Mouse (Mus musculus): Measurements from ENCODE around the gene 1700016C15Rik. TPM values are rescaled to one million over a fixed set of nuclear protein-coding genes. Genes with fewer than 3 reads are reported as not detected.

The 1700016C15Rik gene
- polyA plus RNA-seq (2012; ENCODE audit: low replicate concordance), result not detected in 2 replicates

GRCm38 (mm10) chr1:177729043-177730024 lies at the start of gene 1700016C15Rik:
Gene 1700016C15Rik, plus strand, starts transcription at chr1:177729814.

GRCm38 (mm10) chr1:177796193-177796939 lies 66.8 kb downstream of the 1700016C15Rik start, which contains the start of gene Adss:
Gene Adss, minus strand, starts transcription at chr1:177796511.

Other genes starting within 250 kb of the 1700016C15Rik start
- 20.6 and 30.5 TPM in 2 replicates for gene Adss, start 66.7 kb downstream of the 1700016C15Rik start, polyA plus RNA-seq (2012; ENCODE audit: low replicate concordance)

Data from hematopoietic multipotent progenitor cell, adult 10-12 weeks (in vitro differentiated cells).